Mouse (Mus musculus): ENCODE results near the gene Atp1b3. TPM values are rescaled to one million over a fixed set of nuclear protein-coding genes. Genes with fewer than 3 reads are reported as not detected.
A peak's percentile ranks its signal among the peaks of the same experiment; 100 is the strongest.

Gene Atp1b3
- polyA plus RNA-seq, 1 experiment from 2014 or later, result 69.4 TPM

DNA sequence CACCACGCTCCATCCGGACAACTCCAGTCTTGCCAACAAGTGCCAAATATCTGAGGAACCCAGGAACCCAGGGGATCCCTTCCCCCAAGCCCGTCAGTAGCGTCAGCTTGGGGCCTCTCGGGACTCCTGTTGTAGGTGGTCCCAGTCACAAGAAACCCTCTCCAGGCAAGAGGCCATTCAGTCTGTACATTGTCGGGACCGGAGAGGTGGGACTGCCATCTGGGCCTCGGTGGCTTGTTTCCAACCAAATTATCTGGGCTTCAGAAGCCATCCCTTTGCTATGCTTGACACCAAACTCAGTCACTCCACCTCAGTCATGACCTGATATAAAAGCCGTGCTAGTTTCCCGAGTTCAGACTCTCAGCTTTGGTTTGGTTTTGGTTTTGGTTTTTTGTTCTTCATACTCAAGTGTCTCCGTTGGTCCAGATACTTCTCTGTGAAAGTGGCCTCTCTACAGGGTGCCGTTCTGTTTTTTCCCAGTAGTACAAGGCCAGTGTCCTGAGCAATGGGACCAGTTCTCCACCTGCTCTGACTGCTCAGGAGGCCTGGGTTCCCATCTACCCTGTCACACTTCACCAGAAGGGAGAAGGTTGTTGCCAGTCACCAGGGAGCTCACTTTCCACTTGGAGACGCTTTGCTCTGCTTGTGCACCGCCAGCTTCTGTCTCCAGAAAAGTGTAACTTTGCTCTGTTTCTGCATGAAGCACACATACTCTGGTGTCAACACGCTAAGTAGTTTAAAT lies 41.7 kb downstream of the Atp1b3 start:
- peaks cover 72% of the 10 kb centered on the region for H3K36me3 ChIP-seq (replicated peaks)
- no peak for ATAC-seq (ENCODE audit: insufficient read depth)
- no peak overlapping the region for H3K4me3 ChIP-seq (replicated peaks)
- no peaks in the 10 kb centered on the region for H3K27me3 ChIP-seq
- H3K9me3 ChIP-seq (replicated peaks), result no peaks in the 10 kb centered on the region
- no peak overlapping the region for H3K9ac ChIP-seq
- H3K4me1 ChIP-seq (replicated peaks), result no peaks in the 10 kb centered on the region; the same call in 1 of the 2 replicates
- H3K4me2 ChIP-seq, result no peak overlapping the region
- no peak overlapping the region for H3K27ac ChIP-seq (replicated peaks)
- 90% methylated on average over 15 of the region's 15 CpGs for WGBS (ENCODE audit: insufficient replicate concordance)

DNA sequence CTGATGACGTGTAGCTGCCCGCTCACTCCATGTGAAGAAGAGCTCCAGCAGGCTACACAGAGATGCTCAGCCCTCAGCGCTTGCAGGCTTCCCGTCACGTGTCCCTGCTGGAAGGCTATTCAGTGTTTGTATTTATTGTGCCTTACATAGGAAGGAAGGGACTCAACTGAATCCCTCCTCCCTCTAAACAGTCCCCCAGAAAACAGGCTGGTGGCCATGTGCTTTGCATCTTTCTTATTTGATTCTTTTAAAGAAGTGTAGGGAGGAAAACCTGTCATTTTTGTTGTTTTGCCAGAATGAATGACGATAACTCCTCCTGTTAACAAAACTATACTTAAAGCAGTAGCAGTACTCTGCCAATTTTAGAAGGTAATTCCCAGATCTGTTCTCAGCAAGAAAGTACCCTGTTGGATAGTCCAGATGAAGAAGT lies 43.7 kb downstream of the Atp1b3 start:
- 90% methylated on average over 6 of the region's 6 CpGs for WGBS (ENCODE audit: insufficient replicate concordance)

DNA sequence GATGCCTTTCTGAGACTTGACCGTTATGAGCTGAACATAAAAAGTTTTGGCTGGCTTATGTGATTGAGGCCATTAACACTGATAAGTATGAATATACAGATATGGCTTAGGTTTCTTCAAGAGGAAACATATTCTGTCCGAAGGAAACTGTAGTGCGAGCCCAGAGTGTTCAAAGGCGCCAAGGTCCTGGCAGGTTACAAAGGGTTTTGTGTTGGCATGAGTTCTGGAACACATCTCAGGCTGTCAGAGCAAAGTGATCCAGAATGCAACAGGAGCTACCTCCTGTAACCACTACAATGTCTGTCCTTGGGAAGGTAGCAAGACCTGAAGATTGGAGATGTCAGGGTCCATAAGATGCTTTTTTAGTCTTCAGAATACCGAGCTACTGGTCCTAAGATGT lies 44.9 kb downstream of the Atp1b3 start:
- H3K9ac ChIP-seq, result no peak overlapping the region
- no peaks in the 10 kb centered on the region for H3K27me3 ChIP-seq
- peaks cover 96% of the 10 kb centered on the region for H3K36me3 ChIP-seq (replicated peaks)
- no peak overlapping the region for H3K27ac ChIP-seq (replicated peaks)
- H3K4me3 ChIP-seq (replicated peaks), result no peak overlapping the region
- no peak for ATAC-seq (ENCODE audit: insufficient read depth)
- H3K4me2 ChIP-seq, result no peak overlapping the region
- no peaks in the 10 kb centered on the region for H3K4me1 ChIP-seq (replicated peaks)
- WGBS (ENCODE audit: insufficient replicate concordance), result 88% methylated on average over 5 of the region's 5 CpGs
- no peaks in the 10 kb centered on the region for H3K9me3 ChIP-seq (replicated peaks)

More for the DNA sequence above, 43.7 kb downstream of the Atp1b3 start:
- Histone ChIP-seq H3K4me3 (replicated peaks) (no peak overlapping the region), H3K27me3 (no peaks in the 10 kb centered on the region), H3K4me1 (replicated peaks) (no peaks in the 10 kb centered on the region), H3K9ac (no peak overlapping the region), H3K9me3 (replicated peaks) (no peaks in the 10 kb centered on the region), H3K36me3 (replicated peaks) (peaks cover 92% of the 10 kb centered on the region), H3K4me2 (no peak overlapping the region), H3K27ac (replicated peaks) (no peak overlapping the region)
- ATAC-seq (ENCODE audit: insufficient read depth), result no peak

DNA sequence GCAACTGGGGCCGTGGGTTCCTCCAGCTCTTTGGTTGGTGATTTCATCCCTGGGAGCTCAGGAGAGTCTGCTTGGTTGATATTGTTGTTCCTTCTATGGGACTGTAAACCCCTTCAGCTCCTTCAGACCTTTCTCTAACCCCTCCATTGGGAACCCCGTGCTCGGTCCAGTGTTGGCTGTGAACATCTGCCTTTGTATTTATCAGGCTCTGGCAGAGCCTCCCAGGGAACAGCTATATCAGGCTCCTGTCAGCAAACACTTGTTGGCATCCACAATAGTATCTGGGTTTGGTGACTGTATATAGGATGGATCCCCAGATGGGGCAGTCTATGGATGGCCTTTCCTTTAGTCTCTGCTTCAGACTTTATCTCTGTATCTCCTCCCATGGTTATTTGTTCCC lies 52.2 kb downstream of the Atp1b3 start:
- H3K9ac ChIP-seq, result no peak overlapping the region
- H3K4me2 ChIP-seq, result no peak overlapping the region
- WGBS (ENCODE audit: insufficient replicate concordance), result 74% methylated on average over 3 of the region's 3 CpGs
- H3K9me3 ChIP-seq (replicated peaks), result no peaks in the 10 kb centered on the region
- H3K4me3 ChIP-seq (replicated peaks), result no peak overlapping the region
- H3K27ac ChIP-seq (replicated peaks), result no peak overlapping the region
- no peaks in the 10 kb centered on the region for H3K4me1 ChIP-seq (replicated peaks)
- peaks cover 99% of the 10 kb centered on the region for H3K36me3 ChIP-seq (replicated peaks)
- ATAC-seq (ENCODE audit: insufficient read depth), result peak; percentile 42
- H3K27me3 ChIP-seq, result no peaks in the 10 kb centered on the region

DNA sequence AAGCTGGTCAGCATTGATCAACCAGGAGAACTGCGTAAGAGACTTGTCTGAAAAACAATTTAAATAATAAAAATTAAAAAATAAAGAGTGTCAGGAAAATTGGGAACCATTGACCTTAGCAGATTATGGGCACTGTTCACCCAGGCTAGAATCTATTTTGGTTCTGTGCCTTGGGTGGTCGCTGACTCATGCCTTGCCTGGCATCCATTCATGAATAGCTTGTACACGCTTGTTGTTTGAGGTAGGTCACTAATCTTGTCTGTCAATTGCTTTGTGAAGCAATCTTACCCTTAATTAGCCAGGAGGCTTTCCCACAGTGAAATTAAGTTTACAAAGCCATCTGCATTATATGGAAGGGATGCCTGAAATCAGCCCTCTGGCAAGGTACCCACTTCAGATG lies 55.4 kb downstream of the Atp1b3 start:
- no peaks in the 10 kb centered on the region for H3K27me3 ChIP-seq
- no peak overlapping the region for H3K27ac ChIP-seq (replicated peaks)
- H3K9me3 ChIP-seq (replicated peaks), result no peaks in the 10 kb centered on the region
- H3K4me1 ChIP-seq (replicated peaks), result no peaks in the 10 kb centered on the region
- peaks cover 95% of the 10 kb centered on the region for H3K36me3 ChIP-seq (replicated peaks)
- no peak for ATAC-seq (ENCODE audit: insufficient read depth)
- no peak overlapping the region for H3K4me2 ChIP-seq
- 89% methylated on average over 3 of the region's 3 CpGs for WGBS (ENCODE audit: insufficient replicate concordance)
- H3K4me3 ChIP-seq (replicated peaks), result no peak overlapping the region
- H3K9ac ChIP-seq, result no peak overlapping the region

DNA sequence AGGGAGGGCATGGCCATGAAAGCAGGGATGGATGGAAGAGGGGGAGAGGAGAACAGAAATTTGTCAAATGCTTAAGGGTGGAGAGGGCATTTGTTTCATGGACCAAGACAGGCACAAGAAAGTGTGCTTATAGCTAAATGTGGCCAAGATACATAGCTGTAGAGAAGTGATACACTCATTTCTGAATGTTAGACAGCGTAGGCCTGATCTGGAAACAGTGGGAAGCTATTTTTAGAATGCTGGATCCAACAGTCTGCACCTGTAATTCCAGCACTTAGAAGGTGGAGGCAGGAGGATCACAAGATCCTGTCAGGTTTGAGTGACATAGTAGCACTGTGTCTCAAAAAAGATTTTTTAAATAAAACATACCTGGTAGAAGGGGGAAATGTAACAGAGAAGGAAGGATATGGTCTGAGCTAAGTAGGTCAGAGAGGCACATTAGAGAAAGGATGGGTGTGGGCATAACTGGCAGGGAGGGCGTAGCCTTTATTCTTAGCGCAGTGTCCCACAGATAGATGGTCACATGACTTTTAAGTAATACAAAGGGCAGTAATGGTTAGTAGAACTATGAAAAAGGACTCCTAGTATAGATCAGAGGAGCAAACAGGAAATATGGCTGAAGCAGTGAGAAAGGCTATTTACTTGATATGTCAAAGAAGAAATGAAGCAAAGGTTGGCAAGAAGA lies 64.8 kb downstream of the Atp1b3 start:
- 58% methylated on average over 3 of the region's 3 CpGs for WGBS (ENCODE audit: insufficient replicate concordance)
- H3K27ac ChIP-seq (replicated peaks), result no peak overlapping the region
- H3K27me3 ChIP-seq, result no peaks in the 10 kb centered on the region
- H3K9me3 ChIP-seq (replicated peaks), result no peaks in the 10 kb centered on the region
- no peak overlapping the region for H3K9ac ChIP-seq
- ATAC-seq (ENCODE audit: insufficient read depth), result peak; percentile 60
- H3K36me3 ChIP-seq (replicated peaks), result peaks cover 88% of the 10 kb centered on the region
- H3K4me2 ChIP-seq, result no peak overlapping the region
- no peak overlapping the region for H3K4me3 ChIP-seq (replicated peaks)
- H3K4me1 ChIP-seq (replicated peaks), result peaks cover 7% of the 10 kb centered on the region; the same call in 1 of the 2 replicates

DNA sequence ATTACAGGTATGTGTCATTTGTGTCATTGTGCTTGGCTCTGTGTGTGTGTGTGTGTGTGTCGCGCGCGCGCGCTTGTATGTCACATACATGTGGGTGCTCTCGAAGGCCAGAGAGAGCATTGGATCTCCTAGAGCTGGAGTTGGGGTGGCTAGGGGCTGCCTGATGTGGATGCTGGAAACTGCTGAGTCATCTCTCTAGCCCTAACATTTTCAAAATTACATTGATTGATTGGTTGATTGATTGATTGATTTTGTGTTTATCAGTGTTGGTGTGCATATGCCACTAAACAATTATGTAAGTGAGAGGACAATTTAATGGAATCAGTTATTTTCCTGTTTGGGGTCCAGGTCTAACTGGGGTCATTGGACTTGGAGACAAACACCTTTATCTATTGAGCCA lies 72.1 kb downstream of the Atp1b3 start:
- no peak for ATAC-seq (ENCODE audit: insufficient read depth)
- WGBS (ENCODE audit: insufficient replicate concordance), result 97% methylated on average over 7 of the region's 7 CpGs
- Histone ChIP-seq H3K9me3 (replicated peaks) (no peaks in the 10 kb centered on the region), H3K27me3 (no peaks in the 10 kb centered on the region), H3K36me3 (replicated peaks) (peaks cover 84% of the 10 kb centered on the region), H3K4me1 (replicated peaks) (no peaks in the 10 kb centered on the region), H3K27ac (replicated peaks) (no peak overlapping the region), H3K4me3 (replicated peaks) (no peak overlapping the region), H3K9ac (no peak overlapping the region), H3K4me2 (no peak overlapping the region)

DNA sequence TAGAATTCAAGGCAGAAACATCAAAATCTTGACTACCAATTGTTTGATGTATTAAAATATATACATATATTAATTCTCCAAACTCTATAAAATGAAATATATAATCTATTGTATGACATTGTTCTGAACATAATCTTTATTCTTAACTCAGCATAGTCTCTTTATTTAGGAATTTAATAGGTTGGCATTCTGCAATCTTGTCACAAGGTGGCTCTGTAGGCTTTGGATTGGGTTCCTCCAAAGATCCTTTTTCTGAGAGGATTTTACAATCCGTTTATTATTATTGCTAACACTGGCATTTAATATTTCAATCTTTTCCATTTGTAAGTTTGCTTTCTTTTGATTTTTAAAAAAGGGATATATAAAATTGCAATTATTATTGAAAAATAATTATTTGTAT lies 79.3 kb downstream of the Atp1b3 start:
- Histone ChIP-seq H3K4me3 (replicated peaks) (no peak overlapping the region), H3K27me3 (no peaks in the 10 kb centered on the region), H3K27ac (replicated peaks) (no peak overlapping the region), H3K9me3 (replicated peaks) (no peaks in the 10 kb centered on the region), H3K4me1 (replicated peaks) (peaks cover 4% of the 10 kb centered on the region), H3K4me2 (no peak overlapping the region), H3K36me3 (replicated peaks) (peaks cover 69% of the 10 kb centered on the region), H3K9ac (no peak overlapping the region)
- no peak for ATAC-seq (ENCODE audit: insufficient read depth)
- 32% methylated on average over 1 of the region's 1 CpGs for WGBS (ENCODE audit: insufficient replicate concordance)

Other genes with a start within 250 kb of the Atp1b3 start
- 0.38 and 0.46 TPM in 2 replicates for gene Gk5, start 245.1 kb downstream of the Atp1b3 start, polyA plus RNA-seq (2015; fragmentation: Nextera tagmentation; extraction: Ambion mirVana)
- gene Tfdp2, start 168.2 kb downstream of the Atp1b3 start, polyA plus RNA-seq (2015; fragmentation: Nextera tagmentation; extraction: Ambion mirVana), result 93.8 and 100 TPM in 2 replicates
- 56.0 and 59.1 TPM in 2 replicates for gene Rnf7, start 114.2 kb upstream of the Atp1b3 start, polyA plus RNA-seq (2015; fragmentation: Nextera tagmentation; extraction: Ambion mirVana)
- gene Gm28729, start 160.8 kb upstream of the Atp1b3 start, polyA plus RNA-seq (2015; fragmentation: Nextera tagmentation; extraction: Ambion mirVana), result 0.06 and 0.09 TPM in 2 replicates